Mouse (Mus musculus) lung, embryonic 15.5 days (tissue): ENCODE measurements around the gene Hs2st1. TPM values are rescaled to one million over a fixed set of nuclear protein-coding genes. Genes with fewer than 3 reads are reported as not detected.

Experiments used
- ATAC-seq: fragments of 200-750 bp; cut with Nextera tagmentation; 2 replicates; pipeline ENCODE4 v1.8.0; 2017; ENCODE audit warnings: moderate number of reproducible peaks, borderline replicate concordance; ENCODE audit not compliant: low FRiP score, low TSS enrichment; ENCODE audit errors: extremely low read depth
- H3K27ac ChIP-seq: fragments of 300-500 bp; sonication (generic); 2 replicates; pipeline ENCODE4 v1.5.1; 2015; ENCODE audit warnings: moderate library complexity, mild to moderate bottlenecking, inconsistent platforms
- H3K27me3 ChIP-seq: fragments of 300-500 bp; sonication (generic); 2 replicates; pipeline ENCODE4 v1.6.1; 2015; ENCODE audit warnings: inconsistent platforms
- H3K36me3 ChIP-seq: fragments of 300-500 bp; sonication (generic); 2 replicates; pipeline ENCODE4 v1.6.1; 2015; ENCODE audit warnings: inconsistent platforms
- H3K4me1 ChIP-seq: fragments of 300-500 bp; sonication (generic); 2 replicates; pipeline ENCODE4 v1.6.1; 2015; ENCODE audit warnings: inconsistent platforms
- H3K4me2 ChIP-seq: fragments of 300-500 bp; sonication (generic); 2 replicates; pipeline ENCODE4 v1.6.1; 2015; ENCODE audit warnings: inconsistent platforms, mild to moderate bottlenecking, moderate library complexity
- H3K4me3 ChIP-seq: fragments of 300-500 bp; sonication (generic); 2 replicates; pipeline ENCODE4 v1.5.1; 2015; ENCODE audit warnings: mild to moderate bottlenecking, inconsistent platforms
- H3K9ac ChIP-seq: fragments of 300-500 bp; sonication (generic); 2 replicates; pipeline ENCODE4 v1.6.1; 2015; ENCODE audit warnings: inconsistent platforms
- H3K9me3 ChIP-seq: fragments of 300-500 bp; sonication (generic); 2 replicates; pipeline ENCODE4 v1.6.1; 2016; ENCODE audit warnings: inconsistent platforms
- WGBS: fragments of 180-500 bp; shearing (Covaris S2); methylation state at CpG from one replicate; pipeline ENCODE4 v1.1.7; 2015; 5-methylcytosine and 5-hydroxymethylcytosine counted together
- polyA plus RNA-seq: library from polyadenylated mRNA; unstranded; fragments of >200 nt; fragmentation: Nextera tagmentation; extraction: Ambion mirVana; gene quantifications from 2 replicates; pipeline ENCODE4 v1.2.1, GENCODE M21; 2015

The Hs2st1 gene
- polyA plus RNA-seq, 1 experiment from 2014 or later: 11.7 TPM

DNA sequence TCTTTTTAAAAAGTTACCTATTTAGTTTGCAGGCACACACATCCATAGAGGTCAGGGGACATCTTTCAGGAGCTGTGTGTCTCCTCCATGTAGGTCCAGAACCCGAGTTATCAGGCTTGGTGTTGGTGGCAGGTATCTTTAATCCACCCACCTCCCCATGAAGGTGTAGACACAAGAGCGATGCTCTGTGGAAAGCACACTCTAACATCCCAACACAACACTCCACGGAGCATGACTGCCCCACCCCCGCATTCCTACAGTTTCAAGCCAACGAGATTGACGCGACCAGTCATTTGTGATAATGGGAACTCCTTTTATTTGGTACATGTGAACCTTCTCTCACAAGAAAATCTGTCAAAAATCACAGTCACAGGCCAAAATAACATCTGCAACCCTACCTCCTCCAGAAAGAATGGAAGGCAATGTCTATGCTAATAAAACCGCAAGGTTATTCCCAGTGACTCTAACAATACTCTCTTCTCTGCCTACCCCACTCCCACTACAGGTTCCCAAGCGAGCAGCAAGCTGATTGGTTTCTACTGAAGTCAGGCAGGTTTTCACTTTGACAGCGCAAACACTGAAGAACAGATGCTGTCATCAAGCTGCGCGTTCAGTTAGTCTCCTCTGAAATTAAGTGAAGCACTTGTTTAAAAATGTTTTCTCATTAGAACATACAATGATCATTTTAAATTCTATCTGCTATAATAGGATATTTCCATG lies 92.1 kb downstream of the Hs2st1 start:
- WGBS: 86% methylated on average over 12 of the region's 12 CpGs
- no peaks in the 10 kb centered on the region for H3K36me3 ChIP-seq
- no peak overlapping the region for H3K27ac ChIP-seq
- H3K4me3 ChIP-seq: no peak overlapping the region
- ATAC-seq: no peak
- H3K4me2 ChIP-seq: no peak overlapping the region
- H3K27me3 ChIP-seq: no peaks in the 10 kb centered on the region
- no peak overlapping the region for H3K9ac ChIP-seq
- no peaks in the 10 kb centered on the region for H3K4me1 ChIP-seq
- H3K9me3 ChIP-seq: no peaks in the 10 kb centered on the region

DNA sequence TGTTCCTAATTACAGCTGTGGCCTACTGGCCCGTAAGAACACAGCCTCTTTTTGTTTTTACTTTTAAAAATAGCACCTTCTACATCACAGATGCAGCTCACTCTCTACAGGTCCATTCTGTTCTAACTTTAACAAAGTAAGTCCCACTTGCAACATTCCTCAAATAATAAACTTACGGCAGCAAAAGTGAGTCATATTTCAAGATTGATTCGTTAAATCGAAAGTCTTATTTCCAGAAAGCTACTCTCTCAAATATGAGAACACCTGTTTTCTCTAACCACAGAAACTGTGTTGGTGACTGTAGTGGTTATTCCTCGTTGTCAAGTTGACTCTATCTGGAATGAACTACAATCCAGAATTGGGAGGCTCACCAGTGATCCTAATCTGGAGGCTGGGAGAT lies 94.1 kb downstream of the Hs2st1 start:
- 91% methylated on average over 5 of the region's 5 CpGs for WGBS
- no peaks in the 10 kb centered on the region for H3K9me3 ChIP-seq
- H3K4me1 ChIP-seq: 0 out of 2 replicates have a peak, but pooled peaks cover 4% of the 10 kb centered on the region
- H3K4me2 ChIP-seq: no peak overlapping the region
- ATAC-seq: no peak
- H3K27ac ChIP-seq: no peak overlapping the region
- H3K9ac ChIP-seq: no peak overlapping the region
- no peak overlapping the region for H3K4me3 ChIP-seq
- H3K27me3 ChIP-seq: no peaks in the 10 kb centered on the region
- H3K36me3 ChIP-seq: no peaks in the 10 kb centered on the region

DNA sequence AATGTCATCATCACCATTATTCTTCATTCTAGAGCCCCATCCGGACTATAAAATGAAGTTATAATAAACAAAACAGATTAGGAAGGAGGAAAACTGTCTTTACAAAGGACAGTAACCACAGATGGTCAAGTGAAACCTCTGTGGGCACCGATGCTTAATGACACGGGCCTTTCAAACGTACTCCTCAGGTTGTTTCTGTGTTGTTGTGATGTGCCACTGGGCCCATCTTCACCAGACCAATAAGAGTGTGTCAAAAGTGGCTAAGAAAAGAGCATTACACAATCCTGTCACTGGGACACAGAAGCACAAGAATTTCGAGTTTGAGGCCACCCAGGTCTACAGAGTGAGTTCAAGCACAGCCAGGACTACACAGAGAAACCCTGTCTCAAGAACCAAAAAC lies 95.3 kb downstream of the Hs2st1 start:
- 52% methylated on average over 5 of the region's 5 CpGs for WGBS
- Histone ChIP-seq H3K4me1 (0 out of 2 replicates have a peak, but pooled peaks cover 4% of the 10 kb centered on the region), H3K9me3 (no peaks in the 10 kb centered on the region), H3K36me3 (no peaks in the 10 kb centered on the region), H3K27ac (no peak overlapping the region), H3K27me3 (no peaks in the 10 kb centered on the region), H3K4me2 (no peak overlapping the region), H3K4me3 (no peak overlapping the region), H3K9ac (no peak overlapping the region)
- no peak for ATAC-seq

DNA sequence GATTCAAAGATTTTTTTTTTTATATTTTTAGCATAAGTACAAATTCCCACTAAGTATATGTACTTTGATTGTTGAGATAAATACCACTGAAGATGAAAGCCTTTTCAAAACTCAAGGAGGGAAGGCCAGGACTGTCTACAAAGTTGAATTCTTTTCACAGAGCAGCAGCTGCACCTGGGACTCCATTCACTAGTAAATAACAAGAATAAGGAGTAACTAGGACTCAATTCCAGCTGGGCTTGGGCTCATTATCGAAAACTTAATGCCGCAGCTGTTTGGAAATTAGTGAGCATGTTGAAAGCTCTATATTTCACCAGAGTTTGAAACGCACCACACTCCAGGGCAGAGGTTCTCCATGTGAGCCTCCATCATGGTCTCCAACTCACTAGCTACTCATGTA lies 98.0 kb downstream of the Hs2st1 start:
- no peaks in the 10 kb centered on the region for H3K27me3 ChIP-seq
- H3K9me3 ChIP-seq: no peaks in the 10 kb centered on the region
- H3K4me3 ChIP-seq: no peak overlapping the region
- H3K27ac ChIP-seq: no peak overlapping the region
- H3K36me3 ChIP-seq: no peaks in the 10 kb centered on the region
- no peak overlapping the region for H3K9ac ChIP-seq
- H3K4me2 ChIP-seq: no peak overlapping the region
- ATAC-seq: no peak
- 0 out of 2 replicates have a peak, but pooled peaks cover 4% of the 10 kb centered on the region for H3K4me1 ChIP-seq
- 82% methylated on average over 3 of the region's 3 CpGs for WGBS

DNA sequence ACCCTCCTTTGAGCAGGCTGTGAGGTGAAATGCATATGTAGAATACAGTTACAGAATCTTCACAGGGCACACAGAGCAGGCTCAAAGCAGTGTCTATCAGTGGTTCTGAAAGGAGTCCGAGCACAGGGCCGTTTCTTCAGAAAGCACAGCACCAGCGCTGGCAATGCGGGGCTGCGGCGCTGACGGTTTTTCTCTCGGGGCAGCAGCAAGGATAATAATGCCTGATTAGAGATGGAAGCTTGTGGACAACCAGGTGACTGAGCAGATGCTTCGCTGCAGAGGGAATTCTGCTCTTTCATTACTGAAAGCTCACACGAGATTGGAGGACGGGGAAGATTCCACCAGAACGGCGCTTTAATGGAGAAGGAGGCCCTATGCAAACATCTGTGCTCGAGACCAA lies 99.1 kb downstream of the Hs2st1 start:
- WGBS: 56% methylated on average over 14 of the region's 14 CpGs
- no peak overlapping the region for H3K4me2 ChIP-seq
- no peaks in the 10 kb centered on the region for H3K9me3 ChIP-seq
- ATAC-seq: no peak
- no peaks in the 10 kb centered on the region for H3K36me3 ChIP-seq
- no peak overlapping the region for H3K9ac ChIP-seq
- H3K27me3 ChIP-seq: no peaks in the 10 kb centered on the region
- H3K4me1 ChIP-seq: 0 out of 2 replicates have a peak, but pooled peaks cover 4% of the 10 kb centered on the region
- H3K27ac ChIP-seq: no peak overlapping the region
- no peak overlapping the region for H3K4me3 ChIP-seq

DNA sequence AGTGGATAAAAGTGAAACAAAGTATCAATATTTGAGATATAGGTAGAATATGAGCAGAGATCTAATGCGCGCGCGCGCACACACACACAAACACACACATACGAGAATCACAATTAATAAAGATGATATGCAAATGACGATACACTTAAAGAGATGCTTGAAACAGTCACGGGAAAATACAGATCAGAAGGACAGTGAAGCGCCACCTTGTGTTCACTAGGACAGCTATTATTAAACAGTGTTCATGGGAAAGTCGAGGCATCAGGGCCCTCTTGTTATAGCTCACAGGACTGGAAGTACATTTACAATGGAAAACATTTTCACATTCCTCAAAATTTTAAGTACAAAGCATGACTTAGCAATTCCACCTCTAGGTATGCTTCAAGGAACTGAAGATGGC lies 102.5 kb downstream of the Hs2st1 start:
- no peak overlapping the region for H3K4me2 ChIP-seq
- 72% methylated on average over 10 of the region's 10 CpGs for WGBS

DNA sequence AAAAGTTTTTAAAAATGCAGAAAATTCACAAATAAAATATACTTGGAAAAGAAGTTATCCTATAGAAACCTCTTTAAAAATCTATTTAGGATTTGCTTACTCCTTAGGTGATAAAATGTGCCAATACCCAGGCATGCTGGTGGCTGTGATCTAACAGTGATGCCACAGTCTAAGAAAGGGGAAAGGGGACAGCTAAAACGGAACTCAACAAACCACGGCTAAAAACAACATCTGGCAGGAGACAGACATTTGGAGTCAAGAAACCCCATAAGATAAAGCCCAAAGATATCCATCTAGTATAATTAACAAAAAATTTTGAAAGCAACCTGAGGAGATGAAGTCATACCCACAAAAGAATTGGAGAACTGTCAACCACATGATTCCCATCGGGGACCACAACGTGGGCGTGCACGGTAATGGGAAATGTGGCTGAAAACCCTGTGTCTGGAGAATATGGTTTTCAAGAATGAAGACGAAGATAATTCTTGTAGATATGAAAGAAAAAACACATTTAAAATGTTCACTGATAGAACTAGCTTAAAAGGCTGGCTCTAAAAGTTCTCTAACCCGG lies 103.8 kb downstream of the Hs2st1 start:
- Histone ChIP-seq H3K27me3 (no peaks in the 10 kb centered on the region), H3K4me3 (no peak overlapping the region), H3K9ac (no peak overlapping the region), H3K9me3 (no peaks in the 10 kb centered on the region), H3K36me3 (no peaks in the 10 kb centered on the region), H3K27ac (no peak overlapping the region), H3K4me2 (no peak overlapping the region), H3K4me1 (no peaks in the 10 kb centered on the region)
- 86% methylated on average over 8 of the region's 8 CpGs for WGBS
- ATAC-seq: no peak

More for the DNA sequence above, 102.5 kb downstream of the Hs2st1 start:
- Histone ChIP-seq H3K4me3 (no peak overlapping the region), H3K27ac (no peak overlapping the region), H3K9me3 (no peaks in the 10 kb centered on the region), H3K4me1 (0 out of 2 replicates have a peak, but pooled peaks cover 4% of the 10 kb centered on the region), H3K27me3 (no peaks in the 10 kb centered on the region), H3K9ac (no peak overlapping the region), H3K36me3 (no peaks in the 10 kb centered on the region)
- ATAC-seq: no peak

DNA sequence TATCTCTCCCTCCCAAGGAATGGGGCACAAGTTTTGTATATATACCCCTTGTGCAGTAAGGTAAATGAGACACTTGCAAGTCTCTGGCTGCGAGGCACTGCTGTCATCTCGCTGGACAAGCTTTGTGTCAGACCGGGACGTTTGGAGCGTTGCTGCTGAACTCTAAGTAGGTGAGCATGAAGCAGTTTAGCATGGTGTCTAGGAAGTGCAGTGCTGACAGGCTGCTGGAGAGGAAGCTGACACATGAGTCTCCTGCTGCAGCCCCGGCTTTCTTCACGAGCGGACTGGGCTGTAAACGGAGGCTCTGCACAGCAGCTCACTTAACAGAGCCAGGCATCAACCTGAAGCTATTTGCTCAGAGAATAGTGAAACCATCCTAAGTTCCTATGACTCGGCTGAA lies 107.3 kb downstream of the Hs2st1 start:
- ATAC-seq: no peak
- H3K4me1 ChIP-seq: peaks cover 15% of the 10 kb centered on the region
- no peak overlapping the region for H3K4me2 ChIP-seq
- H3K4me3 ChIP-seq: no peak overlapping the region
- no peaks in the 10 kb centered on the region for H3K27me3 ChIP-seq
- WGBS: 52% methylated on average over 10 of the region's 10 CpGs
- no peak overlapping the region for H3K9ac ChIP-seq
- H3K36me3 ChIP-seq: no peaks in the 10 kb centered on the region
- no peaks in the 10 kb centered on the region for H3K9me3 ChIP-seq
- H3K27ac ChIP-seq: no peak overlapping the region

DNA sequence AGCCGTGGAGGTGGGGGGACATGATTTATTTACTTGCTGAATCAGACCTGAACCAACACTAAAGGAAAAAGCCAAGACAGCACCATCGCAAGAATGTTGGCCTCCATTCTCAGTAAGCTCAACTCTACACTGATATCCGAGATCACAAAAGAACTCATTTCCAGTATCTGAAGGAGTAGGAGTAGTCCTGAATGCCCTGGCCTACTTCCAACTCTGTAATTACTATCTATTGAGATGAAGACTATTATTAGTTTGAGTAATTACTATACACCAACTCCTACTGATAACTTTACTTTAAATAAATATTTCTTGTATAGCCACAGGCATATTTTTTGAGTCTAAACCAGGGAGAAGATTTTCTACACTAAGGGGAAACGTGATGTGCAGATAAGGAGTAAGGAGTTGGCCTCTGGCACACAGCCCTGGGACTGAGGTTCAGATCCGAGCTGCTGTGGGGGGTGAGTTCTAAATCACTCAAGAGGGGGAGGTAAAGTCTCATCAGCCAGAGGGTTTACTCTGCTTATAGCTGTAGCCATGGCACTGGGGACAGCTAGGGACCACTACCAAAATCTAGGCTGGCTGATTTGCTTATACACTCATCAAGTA lies 109.7 kb downstream of the Hs2st1 start:
- ATAC-seq: no peak
- H3K27me3 ChIP-seq: no peaks in the 10 kb centered on the region
- H3K27ac ChIP-seq: no peak overlapping the region
- 36% methylated on average over 5 of the region's 5 CpGs for WGBS
- H3K9me3 ChIP-seq: no peaks in the 10 kb centered on the region
- H3K4me2 ChIP-seq: no peak overlapping the region
- peaks cover 15% of the 10 kb centered on the region for H3K4me1 ChIP-seq
- H3K4me3 ChIP-seq: no peak overlapping the region
- no peaks in the 10 kb centered on the region for H3K36me3 ChIP-seq
- no peak overlapping the region for H3K9ac ChIP-seq

DNA sequence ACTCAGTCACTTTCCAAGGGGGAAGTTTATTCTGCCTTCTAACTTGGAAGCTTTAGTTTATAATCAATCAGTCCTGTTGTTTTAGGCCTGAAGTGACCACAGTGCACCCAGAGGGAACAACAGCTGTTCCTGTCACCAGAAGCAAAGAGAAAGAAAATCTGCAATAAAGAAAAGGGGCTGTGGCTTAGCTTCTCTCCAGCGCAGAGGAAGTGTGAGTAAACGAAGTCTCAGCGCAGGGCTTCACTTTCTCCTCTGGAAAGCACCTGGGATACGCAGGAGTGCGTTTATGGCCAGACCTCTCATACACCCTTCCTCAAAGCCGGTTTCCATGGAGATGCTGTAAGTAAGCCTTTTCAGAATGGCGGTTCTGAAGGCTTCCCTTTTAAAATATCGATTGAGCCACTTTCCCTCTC lies 110.7 kb downstream of the Hs2st1 start:
- peak; percentile 40; the same call in 1 of the 2 replicates for ATAC-seq
- Histone ChIP-seq H3K27ac (no peak overlapping the region), H3K4me1 (peaks cover 15% of the 10 kb centered on the region), H3K4me2 (peak overlapping the region; percentile 3), H3K36me3 (no peaks in the 10 kb centered on the region), H3K4me3 (no peak overlapping the region), H3K27me3 (no peaks in the 10 kb centered on the region), H3K9me3 (no peaks in the 10 kb centered on the region), H3K9ac (no peak overlapping the region)
- WGBS: 23% methylated on average over 8 of the region's 8 CpGs

DNA sequence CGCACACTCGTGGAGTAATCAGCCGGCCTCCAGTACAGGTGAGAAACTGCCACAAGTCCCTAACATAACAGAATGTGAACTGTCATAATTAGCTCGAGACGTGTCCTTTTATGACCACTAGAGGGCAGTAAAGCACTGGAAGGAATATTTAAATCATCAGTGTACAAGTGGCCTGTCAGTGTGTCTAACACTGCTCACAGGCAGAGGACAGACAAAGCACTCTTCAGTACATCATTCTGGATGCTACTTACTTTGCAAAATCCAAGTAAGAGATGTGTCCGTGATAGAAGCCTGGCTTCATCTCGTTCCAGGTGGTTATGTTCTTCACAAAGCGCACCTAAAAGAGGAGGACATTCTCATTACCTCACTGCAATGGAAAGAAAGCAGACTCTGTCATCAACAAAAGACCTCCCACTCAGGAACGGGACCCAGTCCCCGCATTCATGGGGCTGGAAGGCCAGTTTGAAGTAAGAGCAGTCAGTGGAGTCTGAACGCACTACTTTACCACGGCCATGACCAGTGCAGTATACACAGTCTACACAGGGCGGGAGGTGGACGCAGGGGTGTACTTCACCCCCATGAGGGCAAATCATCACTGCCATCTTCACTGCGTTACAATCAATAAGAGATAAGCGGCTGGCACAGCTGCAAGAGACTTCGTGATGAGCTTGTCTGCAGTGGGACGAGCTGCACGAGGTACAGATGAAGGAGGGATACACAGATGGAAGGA lies 116.1 kb downstream of the Hs2st1 start:
- no peak overlapping the region for H3K4me2 ChIP-seq
- no peaks in the 10 kb centered on the region for H3K36me3 ChIP-seq
- no peak overlapping the region for H3K9ac ChIP-seq
- no peaks in the 10 kb centered on the region for H3K27me3 ChIP-seq
- H3K4me1 ChIP-seq: peaks cover 5% of the 10 kb centered on the region; the same call in 1 of the 2 replicates
- H3K27ac ChIP-seq: no peak overlapping the region
- H3K9me3 ChIP-seq: no peaks in the 10 kb centered on the region
- WGBS: 49% methylated on average over 19 of the region's 19 CpGs
- peak; percentile 67 for ATAC-seq
- no peak overlapping the region for H3K4me3 ChIP-seq

DNA sequence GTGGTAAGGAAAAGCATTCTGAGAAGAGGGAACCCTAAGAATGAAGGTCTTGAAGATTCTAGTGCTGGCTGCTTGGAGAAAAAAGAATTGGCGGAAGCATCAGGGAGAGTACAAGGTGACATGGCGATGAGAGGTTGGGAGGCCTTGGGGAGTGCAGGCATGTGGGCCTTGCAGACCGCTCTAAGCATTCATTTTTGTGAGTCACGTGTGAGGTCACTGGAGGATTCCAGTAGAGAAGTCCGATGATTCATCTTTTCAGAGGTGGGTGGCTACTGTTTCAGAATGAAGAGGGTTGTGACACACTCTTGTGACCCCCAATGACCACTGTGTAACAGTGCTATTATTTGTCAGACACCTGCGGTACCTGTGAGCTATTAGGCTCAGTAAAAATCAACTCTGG lies 121.0 kb downstream of the Hs2st1 start:
- WGBS: 95% methylated on average over 6 of the region's 6 CpGs
- H3K27ac ChIP-seq: no peak overlapping the region
- no peak overlapping the region for H3K4me3 ChIP-seq
- H3K27me3 ChIP-seq: no peaks in the 10 kb centered on the region
- H3K4me1 ChIP-seq: no peaks in the 10 kb centered on the region
- no peak overlapping the region for H3K9ac ChIP-seq
- no peak overlapping the region for H3K4me2 ChIP-seq
- 0 out of 2 replicates have a peak, but pooled peaks cover 3% of the 10 kb centered on the region for H3K36me3 ChIP-seq
- no peak for ATAC-seq
- H3K9me3 ChIP-seq: no peaks in the 10 kb centered on the region
